ENCODE assay signal across 9 mouse cellular contexts in genomic region chr2:157752374-157752743, GRCm38 (mm10). TPM values are rescaled to one million over a fixed set of nuclear protein-coding genes. Genes with fewer than 3 reads are reported as not detected.
DNase-seq lines count a peak whose midpoint lies in the region; ATAC-seq lines count a peak whose summit lies in the region.
"Had no signal": no experiment of that assay in that cellular context is flagged by ENCODE, and none has a peak within 500 bp of the region (broad histone marks: within the 10 kb centered on the region; RNA-seq: fewer than 3 reads in every experiment).

No protein-coding gene starts in this region.

- ATAC-seq in heart, embryonic 13.5 days (ENCODE audit: extremely low read depth, insufficient number of reproducible peaks, low FRiP score, low TSS enrichment): no peak
- no peak for ATAC-seq in forebrain, embryonic 11.5 days (replicated peaks; ENCODE audit: low FRiP score)
- no peak for ATAC-seq in hindbrain, embryonic 16.5 days
- no peak for ATAC-seq in neural tube, embryonic 12.5 days (ENCODE audit: low FRiP score, low read depth)
- ATAC-seq in intestine, embryonic 15.5 days: no peak
- no peak for ATAC-seq in inflammation-experienced regulatory T-cells, adult 6 months

- WGBS in heart, embryonic 13.5 days: 69% methylated on average over 7 of the region's 7 CpGs
- WGBS in forebrain, embryonic 11.5 days: 64% methylated on average over 7 of the region's 7 CpGs
- WGBS in hindbrain, embryonic 16.5 days: 47% methylated on average over 7 of the region's 7 CpGs
- 67% methylated on average over 7 of the region's 7 CpGs for WGBS in neural tube, embryonic 12.5 days
- WGBS in intestine, embryonic 15.5 days: 87% methylated on average over 7 of the region's 7 CpGs

- H3K4me2 ChIP-seq in heart, embryonic 13.5 days: peak overlapping the region; percentile 42; the same call in 1 of the 2 replicates
- H3K4me2 ChIP-seq in forebrain, embryonic 11.5 days (ENCODE audit: low read depth, low read length, severe bottlenecking): no peak overlapping the region
- peak overlapping the region; percentile 43; the same call in 1 of the 2 replicates for H3K4me2 ChIP-seq in hindbrain, embryonic 16.5 days (ENCODE audit: low read length)
- H3K4me2 ChIP-seq in neural tube, embryonic 12.5 days (replicated peaks): peak overlapping the region; percentile 2; the same call in 1 of the 2 replicates
- H3K4me2 ChIP-seq in intestine, embryonic 15.5 days (replicated peaks): no peak overlapping the region

- intact Hi-C loops in heart, postnatal 25 days (cut with DNase I): loop anchor here (5.0 kb wide), 1 partner anchor 125 kb away; no protein-coding TSS in a partner anchor

- no peak overlapping the region for H3K4me3 ChIP-seq in heart, embryonic 13.5 days
- no peak overlapping the region for H3K4me3 ChIP-seq in forebrain, embryonic 11.5 days (ENCODE audit: low read depth, low read length)
- no peak overlapping the region for H3K4me3 ChIP-seq in hindbrain, embryonic 16.5 days (ENCODE audit: low read length)
- no peak overlapping the region for H3K4me3 ChIP-seq in neural tube, embryonic 12.5 days
- no peak overlapping the region for H3K4me3 ChIP-seq in intestine, embryonic 15.5 days (replicated peaks)
- H3K4me3 ChIP-seq: heart, embryonic 12.5 days had no signal

- no peaks in the 10 kb centered on the region for H3K36me3 ChIP-seq in heart, embryonic 13.5 days
- no peaks in the 10 kb centered on the region for H3K36me3 ChIP-seq in forebrain, embryonic 11.5 days (ENCODE audit: control insufficient read depth, insufficient read depth, low read length)
- H3K36me3 ChIP-seq in hindbrain, embryonic 16.5 days (ENCODE audit: control insufficient read depth, insufficient read depth, low read length): no peaks in the 10 kb centered on the region
- H3K36me3 ChIP-seq in neural tube, embryonic 12.5 days: no peaks in the 10 kb centered on the region
- no peaks in the 10 kb centered on the region for H3K36me3 ChIP-seq in intestine, embryonic 15.5 days

- H3K27ac ChIP-seq in heart, embryonic 13.5 days (replicated peaks): no peak overlapping the region
- H3K27ac ChIP-seq in forebrain, embryonic 11.5 days (ENCODE audit: low read depth, low read length): peak overlapping the region; percentile 77
- peak overlapping the region; percentile 79 for H3K27ac ChIP-seq in hindbrain, embryonic 16.5 days (ENCODE audit: low read depth, low read length)
- peak overlapping the region; percentile 57; the same call in 1 of the 2 replicates for H3K27ac ChIP-seq in neural tube, embryonic 12.5 days
- no peak overlapping the region for H3K27ac ChIP-seq in intestine, embryonic 15.5 days

- peaks cover 37% of the 10 kb centered on the region for H3K4me1 ChIP-seq in heart, embryonic 13.5 days
- peaks cover 11% of the 10 kb centered on the region for H3K4me1 ChIP-seq in forebrain, embryonic 11.5 days (replicated peaks; ENCODE audit: control insufficient read depth, insufficient read depth, low read length)
- peaks cover 32% of the 10 kb centered on the region for H3K4me1 ChIP-seq in hindbrain, embryonic 16.5 days (ENCODE audit: control insufficient read depth, insufficient read depth, low read depth, low read length)
- H3K4me1 ChIP-seq in neural tube, embryonic 12.5 days: peaks cover 31% of the 10 kb centered on the region
- H3K4me1 ChIP-seq in intestine, embryonic 15.5 days (replicated peaks): peaks cover 15% of the 10 kb centered on the region

- no peak for DNase-seq in heart, postnatal 25 days (ENCODE audit: low spot score)
- DNase-seq in forebrain, embryonic 11.5 days (ENCODE audit: low spot score): no peak
- no peak for DNase-seq in embryo, embryonic 10.5 days (ENCODE audit: low spot score)

- no peaks in the 10 kb centered on the region for H3K9me3 ChIP-seq in heart, embryonic 13.5 days
- no peaks in the 10 kb centered on the region for H3K9me3 ChIP-seq in forebrain, embryonic 11.5 days (ENCODE audit: control insufficient read depth, low read length)
- no peaks in the 10 kb centered on the region for H3K9me3 ChIP-seq in hindbrain, embryonic 16.5 days (ENCODE audit: control insufficient read depth, low read length)
- no peaks in the 10 kb centered on the region for H3K9me3 ChIP-seq in neural tube, embryonic 12.5 days
- no peaks in the 10 kb centered on the region for H3K9me3 ChIP-seq in intestine, embryonic 15.5 days
- H3K9me3 ChIP-seq: heart, embryonic 12.5 days had no signal

- H3K9ac ChIP-seq in heart, embryonic 13.5 days: no peak overlapping the region
- no peak overlapping the region for H3K9ac ChIP-seq in forebrain, embryonic 11.5 days (ENCODE audit: low read length)
- peak overlapping the region; percentile 39 for H3K9ac ChIP-seq in hindbrain, embryonic 16.5 days (ENCODE audit: low read depth, low read length)
- no peak overlapping the region for H3K9ac ChIP-seq in neural tube, embryonic 12.5 days
- no peak overlapping the region for H3K9ac ChIP-seq in intestine, embryonic 15.5 days

- H3K27me3 ChIP-seq in heart, embryonic 13.5 days (replicated peaks): no peaks in the 10 kb centered on the region
- no peaks in the 10 kb centered on the region for H3K27me3 ChIP-seq in forebrain, embryonic 11.5 days (ENCODE audit: control insufficient read depth, insufficient read depth, low read length)
- H3K27me3 ChIP-seq in hindbrain, embryonic 16.5 days (replicated peaks; ENCODE audit: control insufficient read depth, insufficient read depth, low read length): no peaks in the 10 kb centered on the region
- no peaks in the 10 kb centered on the region for H3K27me3 ChIP-seq in neural tube, embryonic 12.5 days (replicated peaks)
- no peaks in the 10 kb centered on the region for H3K27me3 ChIP-seq in intestine, embryonic 15.5 days (replicated peaks)
- H3K27me3 ChIP-seq: heart, embryonic 12.5 days had no signal

RNA-seq across cellular contexts. Expression of gene Ctnnbl1, which starts 15.2 kb away (rescaled TPM):
- polyA plus RNA-seq in heart, embryonic 13.5 days (2015; fragmentation: Nextera tagmentation; extraction: Ambion mirVana): 31.5 and 35.4 TPM in 2 replicates
- total RNA-seq in heart, postnatal 25 days (2021): 1 to 10 TPM; 9.1 to 9.4 TPM
- 98.3 and 110 TPM in 2 replicates for polyA plus RNA-seq in forebrain, embryonic 11.5 days (2014; fragmentation: Nextera tagmentation; extraction: Ambion mirVana)
- polyA plus RNA-seq in hindbrain, embryonic 16.5 days (2015; fragmentation: Nextera tagmentation; extraction: Ambion mirVana): 53.0 and 58.8 TPM in 2 replicates
- polyA plus RNA-seq in neural tube, embryonic 12.5 days (2016; fragmentation: Nextera tagmentation; extraction: Ambion mirVana): 80.2 and 81.9 TPM in 2 replicates
- polyA plus RNA-seq in intestine, embryonic 15.5 days (2015; fragmentation: Nextera tagmentation; extraction: Ambion mirVana): 43.6 and 47.4 TPM in 2 replicates
- polyA plus RNA-seq in inflammation-experienced regulatory T-cells, adult 6 months (2017; shearing (Covaris generic)): 10 to 100 TPM; 45.7 to 73.0 (median 53.6) TPM

Comparison
In these comparisons a context has a peak if more than half of its experiments do, and no peak if none do; other contexts are left out.
1. H3K27ac ChIP-seq: peak in forebrain, embryonic 11.5 days (single experiment), hindbrain, embryonic 16.5 days (single experiment) and neural tube, embryonic 12.5 days (single experiment); none in heart, embryonic 13.5 days (single experiment) and intestine, embryonic 15.5 days (single experiment).
2. H3K4me2 ChIP-seq: peak in heart, embryonic 13.5 days (single experiment), hindbrain, embryonic 16.5 days (single experiment) and neural tube, embryonic 12.5 days (single experiment); none in forebrain, embryonic 11.5 days (single experiment) and intestine, embryonic 15.5 days (single experiment).